Mouse (Mus musculus): ENCODE results near the gene Kirrel3. TPM values are rescaled to one million over a fixed set of nuclear protein-coding genes. Genes with fewer than 3 reads are reported as not detected.

Kirrel3 gene
- polyA plus RNA-seq, 1 experiment from 2014 or later, result 0.23 TPM

DNA sequence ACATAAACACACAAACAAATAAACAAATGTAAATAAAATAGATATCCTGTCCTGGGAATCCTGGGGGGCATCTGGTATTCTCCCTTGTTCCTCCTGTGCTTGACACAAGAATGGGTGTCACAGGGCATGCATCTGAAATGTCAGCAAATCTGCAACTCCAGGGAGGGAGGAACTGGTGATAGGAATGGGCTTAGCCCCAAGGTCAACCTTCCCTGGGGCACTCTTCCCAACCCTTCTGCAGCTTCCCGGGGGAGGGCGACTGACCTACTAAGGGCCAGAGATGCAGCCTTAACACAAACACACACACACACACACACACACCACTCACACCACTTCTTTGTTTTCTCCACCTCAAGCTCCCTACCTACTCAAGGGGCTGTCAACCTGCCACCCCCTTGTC, 509.4 kb downstream of the Kirrel3 start:
- H3K27ac ChIP-seq, result no peak overlapping the region
- WGBS (ENCODE audit: insufficient replicate concordance), result 81% methylated on average over 2 of the region's 2 CpGs

DNA sequence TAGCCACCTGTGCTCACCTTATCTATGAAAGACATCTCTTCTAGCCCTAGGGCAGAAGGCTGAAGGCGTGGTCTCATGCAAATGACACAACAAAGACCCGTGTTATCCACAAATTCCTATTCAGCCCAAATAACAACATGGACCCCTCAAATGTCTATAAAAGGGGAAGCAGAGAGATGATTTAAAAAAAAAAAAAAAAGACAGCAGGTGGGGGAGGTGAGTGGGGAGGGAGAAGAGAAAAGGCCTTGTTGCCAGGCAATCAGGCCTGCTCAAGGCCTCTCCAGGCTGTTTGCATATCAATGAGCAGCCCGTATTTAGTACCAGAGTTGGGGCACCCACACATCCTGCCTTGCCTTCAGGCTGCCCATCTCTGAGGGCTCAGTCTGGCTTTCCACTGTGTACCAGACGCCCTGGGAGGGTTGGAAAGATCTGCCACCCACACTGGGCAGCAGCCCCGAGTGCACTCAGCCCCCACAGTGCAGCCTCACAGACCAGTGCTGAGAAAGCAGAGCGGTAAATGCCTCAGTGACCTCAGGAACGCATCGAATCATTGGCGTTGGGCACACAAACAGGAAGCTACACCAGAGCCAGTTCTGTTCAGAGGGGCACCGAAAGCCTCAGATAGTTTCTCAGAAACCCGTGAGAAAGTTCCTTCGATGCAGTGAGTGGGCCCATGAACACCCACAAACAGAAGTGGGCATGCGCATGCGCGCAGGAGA, 510.1 kb downstream of the Kirrel3 start:
- WGBS (ENCODE audit: insufficient replicate concordance), result 44% methylated on average over 15 of the region's 15 CpGs
- H3K4me3 ChIP-seq (replicated peaks), result no peak overlapping the region
- H3K27me3 ChIP-seq, result no peaks in the 10 kb centered on the region
- no peaks in the 10 kb centered on the region for H3K9me3 ChIP-seq (replicated peaks)
- H3K4me1 ChIP-seq (replicated peaks), result no peaks in the 10 kb centered on the region; the same call in 1 of the 2 replicates
- DNase-seq (no peak), ATAC-seq (ENCODE audit: low read depth) (no peak)
- H3K36me3 ChIP-seq, result no peaks in the 10 kb centered on the region
- H3K4me2 ChIP-seq, result no peak overlapping the region
- H3K27ac ChIP-seq, result no peak overlapping the region
- no peak overlapping the region for H3K9ac ChIP-seq

More for the DNA sequence above, 509.4 kb downstream of the Kirrel3 start:
- no peak for ATAC-seq (ENCODE audit: low read depth)
- Histone ChIP-seq H3K4me1 (replicated peaks) (no peaks in the 10 kb centered on the region; the same call in 1 of the 2 replicates), H3K27me3 (no peaks in the 10 kb centered on the region), H3K9ac (no peak overlapping the region), H3K4me3 (replicated peaks) (no peak overlapping the region), H3K36me3 (no peaks in the 10 kb centered on the region), H3K9me3 (replicated peaks) (no peaks in the 10 kb centered on the region), H3K4me2 (no peak overlapping the region)
- DNase-seq, result no peak

DNA sequence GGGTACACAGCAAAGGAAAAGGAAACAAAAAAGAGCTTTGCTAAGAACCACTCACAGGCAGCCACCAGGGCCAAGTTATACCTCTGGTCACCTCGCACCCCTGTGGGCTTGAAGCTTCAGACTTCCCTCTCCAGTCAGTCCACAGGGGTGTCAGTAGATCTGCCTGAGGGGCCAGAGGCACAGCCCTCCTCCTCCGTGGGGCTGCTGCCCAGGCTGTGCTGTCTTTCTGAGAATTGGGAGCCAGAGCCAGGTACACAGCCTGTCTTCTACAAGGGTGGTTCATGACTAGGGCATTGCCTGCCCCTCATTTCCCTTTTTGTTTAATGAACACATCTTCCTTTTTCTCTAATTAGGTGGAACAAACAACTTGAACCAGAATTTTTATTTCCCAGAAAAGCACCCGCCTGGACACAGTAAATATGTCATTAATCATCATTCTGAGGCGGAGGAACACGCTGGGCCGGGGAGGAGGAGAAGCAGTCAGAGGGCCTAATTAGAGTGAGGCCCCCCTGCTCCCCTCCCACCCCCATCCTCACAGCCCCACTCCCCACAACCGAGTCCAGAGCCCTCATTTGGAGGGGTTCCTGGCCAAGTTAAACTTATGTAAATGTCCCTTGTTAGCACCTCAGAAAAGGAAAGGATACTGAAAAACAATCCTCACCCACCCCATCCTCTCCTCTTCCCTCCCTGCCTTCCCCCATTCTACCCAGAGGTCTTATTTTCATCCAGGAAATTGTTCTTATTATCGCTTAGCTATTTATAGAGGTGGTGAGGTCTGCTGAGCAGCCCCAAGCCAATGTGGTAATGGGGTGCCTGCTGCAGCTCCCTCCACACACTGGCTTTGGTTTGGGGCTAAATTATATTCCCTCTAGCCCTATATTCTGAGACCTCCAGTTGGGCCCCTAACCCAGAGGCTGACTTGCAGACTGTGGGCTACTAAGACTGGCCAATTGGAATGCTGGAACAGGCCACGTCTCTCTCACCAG, 512.5 kb downstream of the Kirrel3 start:
- WGBS (ENCODE audit: insufficient replicate concordance), result 39% methylated on average over 9 of the region's 9 CpGs
- DNase-seq (no peak), ATAC-seq (ENCODE audit: low read depth) (no peak)
- Histone ChIP-seq H3K4me3 (replicated peaks) (no peak overlapping the region), H3K36me3 (no peaks in the 10 kb centered on the region), H3K27ac (no peak overlapping the region), H3K4me1 (replicated peaks) (no peaks in the 10 kb centered on the region), H3K4me2 (no peak overlapping the region), H3K9ac (no peak overlapping the region), H3K27me3 (no peaks in the 10 kb centered on the region), H3K9me3 (replicated peaks) (no peaks in the 10 kb centered on the region)

DNA sequence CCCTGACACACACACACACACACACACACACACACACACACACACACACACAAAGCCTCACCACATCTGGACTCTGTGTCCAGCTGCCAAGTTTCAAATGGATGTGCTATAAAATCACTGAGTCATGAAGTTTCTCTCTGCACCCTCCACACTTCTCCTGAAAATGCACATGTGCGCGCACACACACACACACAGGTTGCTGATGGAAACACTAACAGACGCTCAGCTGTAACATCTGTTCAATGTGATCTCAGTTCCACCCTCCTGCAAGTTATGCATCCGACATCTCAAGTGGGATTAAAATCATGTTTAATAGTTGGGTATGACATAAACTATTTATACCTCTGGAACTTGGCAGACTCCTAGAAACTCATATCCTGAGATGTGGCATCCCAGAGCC, 518.4 kb downstream of the Kirrel3 start:
- H3K27ac ChIP-seq, result no peak overlapping the region
- 0 out of 2 replicates have a peak, but pooled peaks cover 4% of the 10 kb centered on the region for H3K27me3 ChIP-seq
- H3K4me1 ChIP-seq (replicated peaks), result no peaks in the 10 kb centered on the region
- no peaks in the 10 kb centered on the region for H3K36me3 ChIP-seq
- H3K4me2 ChIP-seq, result no peak overlapping the region
- no peak overlapping the region for H3K4me3 ChIP-seq (replicated peaks)
- 75% methylated on average over 4 of the region's 4 CpGs for WGBS (ENCODE audit: insufficient replicate concordance)
- no peak overlapping the region for H3K9ac ChIP-seq
- H3K9me3 ChIP-seq (replicated peaks), result no peaks in the 10 kb centered on the region
- no peak for DNase-seq
- no peak for ATAC-seq (ENCODE audit: low read depth)

DNA sequence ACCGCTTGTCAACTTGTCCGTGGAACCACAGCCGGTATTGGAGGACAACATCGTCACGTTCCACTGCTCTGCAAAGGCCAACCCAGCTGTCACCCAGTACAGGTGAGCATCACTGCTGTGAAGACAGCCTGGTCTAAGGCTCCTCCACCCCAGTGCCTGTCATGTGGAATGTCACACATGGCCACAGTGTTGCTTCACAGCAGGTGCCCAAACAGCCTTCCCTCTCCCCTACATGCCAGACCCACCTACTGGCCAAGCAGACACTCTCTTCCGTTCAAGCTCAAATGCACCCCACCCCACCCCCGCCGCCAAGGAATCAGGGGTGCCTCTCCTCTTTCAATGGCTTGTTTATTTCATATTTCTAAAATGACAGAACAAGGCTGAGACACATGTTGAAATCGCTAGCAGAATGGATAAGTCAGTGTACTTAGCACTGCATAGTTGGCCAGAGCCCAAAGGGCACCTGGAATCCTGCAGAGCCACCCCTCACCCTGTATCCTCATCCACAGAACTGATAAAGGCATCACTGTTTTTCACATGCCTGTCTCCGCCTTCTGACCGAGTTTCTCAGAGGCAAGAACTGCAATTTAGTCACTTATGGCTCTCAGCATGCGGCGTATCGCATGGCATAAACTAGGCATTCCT, 522.1 kb downstream of the Kirrel3 start:
- no peak overlapping the region for H3K9ac ChIP-seq
- DNase-seq (no peak), ATAC-seq (ENCODE audit: low read depth) (no peak)
- H3K4me3 ChIP-seq (replicated peaks), result no peak overlapping the region
- H3K27ac ChIP-seq, result no peak overlapping the region
- no peak overlapping the region for H3K4me2 ChIP-seq
- no peaks in the 10 kb centered on the region for H3K9me3 ChIP-seq (replicated peaks)
- no peaks in the 10 kb centered on the region for H3K4me1 ChIP-seq (replicated peaks)
- 0 out of 2 replicates have a peak, but pooled peaks cover 4% of the 10 kb centered on the region for H3K27me3 ChIP-seq
- H3K36me3 ChIP-seq, result no peaks in the 10 kb centered on the region
- 66% methylated on average over 14 of the region's 14 CpGs for WGBS (ENCODE audit: insufficient replicate concordance)

DNA sequence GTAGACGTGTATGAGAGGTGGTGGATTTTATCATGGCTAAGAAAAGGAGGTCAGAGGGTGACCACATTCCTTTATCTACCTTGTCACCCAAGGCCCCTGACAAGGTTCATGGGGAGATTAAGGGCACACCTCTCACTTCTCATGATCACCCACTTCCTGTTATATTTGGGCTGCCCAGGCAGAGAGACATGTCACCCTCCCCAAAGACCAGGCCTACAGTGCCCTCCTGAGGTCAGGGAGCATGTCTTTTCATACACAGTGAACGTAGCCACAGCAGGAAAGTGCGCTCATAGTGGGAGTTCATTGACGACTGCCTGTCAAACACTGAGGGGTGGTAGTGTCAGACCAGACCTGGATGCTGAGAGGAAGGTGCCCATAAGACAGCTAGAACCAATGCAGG, 531.1 kb downstream of the Kirrel3 start:
- Histone ChIP-seq H3K9me3 (replicated peaks) (no peaks in the 10 kb centered on the region), H3K27ac (no peak overlapping the region), H3K4me2 (no peak overlapping the region), H3K9ac (no peak overlapping the region), H3K36me3 (no peaks in the 10 kb centered on the region), H3K27me3 (peaks cover 43% of the 10 kb centered on the region), H3K4me3 (replicated peaks) (no peak overlapping the region), H3K4me1 (replicated peaks) (0 out of 2 replicates have a peak, but pooled peaks cover 3% of the 10 kb centered on the region)
- WGBS (ENCODE audit: insufficient replicate concordance), result 34% methylated on average over 4 of the region's 4 CpGs
- no peak for DNase-seq
- no peak for ATAC-seq (ENCODE audit: low read depth)

DNA sequence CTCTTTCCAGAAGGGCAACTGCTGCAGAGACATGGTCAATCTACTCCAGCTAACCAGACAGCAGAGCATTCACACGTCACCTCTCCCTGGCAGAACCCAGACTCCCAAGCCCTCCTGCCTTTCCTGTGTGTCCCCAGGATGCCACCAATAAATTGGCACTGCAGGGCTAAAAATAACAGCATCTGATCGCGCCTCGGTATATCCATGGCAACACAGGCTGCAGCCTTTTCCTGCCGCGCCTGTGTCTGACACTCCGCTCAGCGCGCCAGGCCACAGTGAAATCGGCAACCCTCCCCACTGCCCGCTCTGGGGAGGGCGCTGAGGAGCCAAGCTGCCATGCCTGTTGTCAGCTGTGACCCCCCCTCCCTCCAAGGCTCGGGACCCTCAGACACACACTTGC, 531.9 kb downstream of the Kirrel3 start:
- no peak for ATAC-seq (ENCODE audit: low read depth)

DNA sequence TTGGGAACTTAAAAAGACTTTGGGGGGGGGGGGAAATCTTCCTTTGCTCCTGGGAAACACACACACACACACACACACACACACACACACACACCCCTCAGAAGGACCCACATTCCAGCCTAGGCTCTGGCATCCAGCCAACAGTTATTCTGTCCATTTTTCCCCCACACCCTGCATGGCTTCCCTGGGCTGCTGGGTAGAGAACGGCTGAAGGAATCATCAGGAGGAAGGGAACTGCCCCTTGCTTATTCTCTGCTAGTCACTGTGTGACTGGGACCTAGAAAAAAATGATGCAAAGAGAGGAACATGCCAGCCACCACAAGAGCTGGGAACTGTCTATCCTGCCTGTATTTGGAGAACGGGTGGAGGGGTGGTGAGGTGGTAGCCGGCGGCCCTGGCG, 532.4 kb downstream of the Kirrel3 start:
- ATAC-seq (ENCODE audit: low read depth) (no peak), DNase-seq (no peak)
- Histone ChIP-seq H3K9me3 (replicated peaks) (no peaks in the 10 kb centered on the region), H3K4me3 (replicated peaks) (no peak overlapping the region), H3K9ac (no peak overlapping the region), H3K36me3 (no peaks in the 10 kb centered on the region), H3K4me2 (no peak overlapping the region), H3K4me1 (replicated peaks) (0 out of 2 replicates have a peak, but pooled peaks cover 3% of the 10 kb centered on the region), H3K27me3 (peaks cover 43% of the 10 kb centered on the region), H3K27ac (no peak overlapping the region)
- WGBS (ENCODE audit: insufficient replicate concordance), result 28% methylated on average over 5 of the region's 5 CpGs

More for the DNA sequence above, 531.9 kb downstream of the Kirrel3 start:
- Histone ChIP-seq H3K9ac (no peak overlapping the region), H3K36me3 (no peaks in the 10 kb centered on the region), H3K27me3 (peaks cover 43% of the 10 kb centered on the region), H3K4me3 (replicated peaks) (no peak overlapping the region), H3K9me3 (replicated peaks) (no peaks in the 10 kb centered on the region), H3K4me2 (no peak overlapping the region), H3K27ac (no peak overlapping the region), H3K4me1 (replicated peaks) (0 out of 2 replicates have a peak, but pooled peaks cover 3% of the 10 kb centered on the region)
- 13% methylated on average over 13 of the region's 13 CpGs for WGBS (ENCODE audit: insufficient replicate concordance)
- DNase-seq, result no peak

DNA sequence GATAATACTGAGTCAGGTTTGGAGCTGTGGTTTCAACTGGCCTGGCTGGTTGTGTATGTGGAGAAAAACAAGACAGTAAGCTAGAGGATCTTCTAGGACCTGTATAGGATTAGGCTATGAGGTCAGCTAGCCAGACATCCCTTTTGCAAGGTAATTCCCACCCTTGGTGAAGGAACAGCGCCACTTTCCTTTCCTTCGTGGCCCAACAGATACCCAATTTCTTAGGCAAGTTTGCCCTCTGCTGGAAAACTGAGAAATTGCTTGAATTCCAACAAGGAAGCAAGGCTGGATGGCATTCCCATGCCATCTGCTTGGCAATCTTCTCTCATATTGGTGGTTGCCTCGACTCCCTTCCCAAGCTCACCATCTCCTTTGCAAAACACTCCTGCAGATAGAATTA, 533.7 kb downstream of the Kirrel3 start:
- no peak for DNase-seq
- Histone ChIP-seq H3K4me2 (no peak overlapping the region), H3K4me1 (replicated peaks) (0 out of 2 replicates have a peak, but pooled peaks cover 3% of the 10 kb centered on the region), H3K4me3 (replicated peaks) (no peak overlapping the region), H3K9ac (no peak overlapping the region), H3K27me3 (peaks cover 54% of the 10 kb centered on the region), H3K36me3 (no peaks in the 10 kb centered on the region), H3K9me3 (replicated peaks) (no peaks in the 10 kb centered on the region), H3K27ac (no peak overlapping the region)
- no peak for ATAC-seq (ENCODE audit: low read depth)
- WGBS (ENCODE audit: insufficient replicate concordance), result 6% methylated on average over 3 of the region's 3 CpGs

DNA sequence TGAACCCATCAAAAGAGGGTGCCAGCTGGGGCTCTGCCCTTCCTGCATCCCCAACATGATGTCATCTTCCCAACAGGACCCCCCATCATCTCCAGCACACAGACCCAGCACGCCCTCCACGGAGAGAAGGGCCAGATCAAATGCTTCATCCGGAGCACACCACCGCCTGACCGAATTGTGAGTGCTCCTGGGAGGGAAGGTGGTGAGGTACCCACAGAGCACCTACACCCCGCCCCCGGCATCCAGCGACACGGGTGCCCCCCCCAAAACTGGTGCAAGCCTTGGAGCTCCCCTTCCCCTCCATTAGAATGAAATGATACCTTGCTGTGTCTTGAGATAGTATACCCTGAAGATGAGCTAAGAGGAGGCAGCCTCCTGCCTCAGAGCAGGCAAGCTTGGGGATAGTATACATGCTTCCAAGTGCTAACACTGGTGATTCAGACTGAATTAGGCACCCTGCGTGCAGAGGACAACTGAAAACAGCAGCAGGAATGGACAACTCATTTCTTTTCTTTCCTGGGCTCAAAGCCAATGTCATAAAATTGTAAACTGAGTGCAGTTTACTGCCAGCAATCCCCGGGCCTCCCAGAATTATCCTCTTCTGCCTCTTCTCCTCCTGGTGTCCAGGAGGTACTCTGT, 534.4 kb downstream of the Kirrel3 start:
- Histone ChIP-seq H3K27ac (no peak overlapping the region), H3K9ac (no peak overlapping the region), H3K4me3 (replicated peaks) (no peak overlapping the region), H3K27me3 (peaks cover 62% of the 10 kb centered on the region), H3K9me3 (replicated peaks) (no peaks in the 10 kb centered on the region), H3K4me2 (no peak overlapping the region), H3K4me1 (replicated peaks) (peaks cover 3% of the 10 kb centered on the region; the same call in 1 of the 2 replicates), H3K36me3 (no peaks in the 10 kb centered on the region)
- WGBS (ENCODE audit: insufficient replicate concordance), result 45% methylated on average over 11 of the region's 11 CpGs
- ATAC-seq (ENCODE audit: low read depth), result no peak
- DNase-seq, result no peak

Data from liver, embryonic 13.5 days (tissue).